Mouse (Mus musculus): ENCODE measurements around the gene Fcrls.

DNA sequence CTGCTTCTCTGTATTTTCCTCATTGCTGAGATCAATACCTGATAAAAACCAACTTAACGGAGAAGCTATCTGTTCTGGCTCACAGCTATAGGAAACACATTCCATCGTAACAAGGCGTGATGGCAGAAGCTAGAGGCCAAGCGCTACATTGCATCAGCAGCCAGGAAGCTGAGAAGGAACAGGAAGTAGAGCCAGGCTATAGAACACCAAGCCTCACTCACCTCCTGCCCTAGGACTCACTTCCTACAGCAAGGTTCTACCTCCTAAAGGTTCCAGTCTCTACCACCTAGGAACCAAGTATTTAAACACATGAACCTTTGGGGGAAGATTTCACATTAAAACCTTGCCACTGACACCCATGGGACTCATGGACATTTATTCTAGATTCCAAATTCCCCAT, 39.9 kb downstream of the Fcrls start:
- TF ChIP-seq CTCF (conservative IDR thresholded peaks at IDR 0.05; ENCODE audit: insufficient read depth, insufficient read length, low read depth, low read length) (no peak), POLR2A (IDR thresholded peaks at IDR 0.05; ENCODE audit: low read depth, low read length) (no peak)

Data from kidney, adult 2 months (tissue).